Mouse (Mus musculus): ENCODE measurements around the gene H1fx. TPM values are rescaled to one million over a fixed set of nuclear protein-coding genes. Genes with fewer than 3 reads are reported as not detected.
A peak's percentile ranks its signal among the peaks of the same experiment; 100 is the strongest.
"Not testable (repeated sequence)": the region's sequence is repeated elsewhere in the genome, so short reads cannot be mapped to it uniquely, and the experiment has no call there.

Gene H1fx
- polyA plus RNA-seq, 1 experiment from 2014 or later = 25.8 TPM

DNA sequence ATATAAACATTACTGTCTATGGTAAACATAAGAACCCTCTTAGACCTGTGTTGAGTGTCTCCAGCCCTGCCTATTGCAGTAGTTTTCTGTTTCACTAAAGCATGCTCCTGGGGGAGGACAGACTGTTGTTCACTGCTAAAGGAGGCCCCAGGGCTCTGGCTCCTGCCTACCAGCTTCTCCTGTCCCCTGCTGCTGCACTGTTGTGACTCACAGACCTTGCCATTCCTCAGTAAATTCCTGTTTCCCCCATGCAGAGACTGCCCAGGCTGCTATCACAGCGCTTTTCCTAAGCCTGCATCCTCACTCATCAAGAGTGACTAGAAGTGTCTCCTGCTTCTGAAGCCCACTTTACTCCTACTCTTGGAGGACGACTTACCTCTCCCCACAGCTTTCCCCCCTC lies 11.4 kb downstream of the H1fx start:
- Histone ChIP-seq H3K4me2 (no peak overlapping the region), H3K4me3 (replicated peaks) (no peak overlapping the region), H3K4me1 (no peaks in the 10 kb centered on the region), H3K9ac (no peak overlapping the region), H3K27ac (no peak overlapping the region), H3K27me3 (no peaks in the 10 kb centered on the region), H3K9me3 (replicated peaks) (no peaks in the 10 kb centered on the region), H3K36me3 (no peaks in the 10 kb centered on the region)
- no peak for ATAC-seq (replicated peaks; ENCODE audit: low FRiP score)
- 40% methylated on average over 2 of the region's 2 CpGs for WGBS

DNA sequence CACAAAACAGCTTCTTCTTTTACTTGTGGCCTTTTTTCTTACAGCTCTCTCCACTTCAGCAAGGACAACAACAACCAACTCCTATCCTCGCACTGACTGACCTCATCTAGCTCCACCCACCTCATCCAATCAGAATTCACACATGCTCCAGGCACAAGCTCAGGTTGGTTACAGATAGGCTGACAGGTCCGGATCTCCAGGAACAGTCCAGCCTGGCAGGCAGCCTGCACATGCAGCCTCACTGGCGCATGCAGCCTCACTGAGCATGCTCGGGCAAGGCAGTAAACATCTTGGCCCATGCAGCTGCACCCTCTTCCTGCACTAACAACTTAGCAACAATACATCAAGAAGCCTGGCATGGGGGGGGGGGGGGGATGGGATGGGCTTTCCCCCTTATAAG lies 19.0 kb downstream of the H1fx start:
- not testable (repeated sequence) for H3K9ac ChIP-seq; H3K4me1 ChIP-seq; H3K36me3 ChIP-seq; ATAC-seq (replicated peaks; ENCODE audit: low FRiP score); H3K27ac ChIP-seq; H3K4me2 ChIP-seq; H3K4me3 ChIP-seq (replicated peaks); H3K9me3 ChIP-seq (replicated peaks); H3K27me3 ChIP-seq
- WGBS = 58% methylated on average over 4 of the region's 4 CpGs

DNA sequence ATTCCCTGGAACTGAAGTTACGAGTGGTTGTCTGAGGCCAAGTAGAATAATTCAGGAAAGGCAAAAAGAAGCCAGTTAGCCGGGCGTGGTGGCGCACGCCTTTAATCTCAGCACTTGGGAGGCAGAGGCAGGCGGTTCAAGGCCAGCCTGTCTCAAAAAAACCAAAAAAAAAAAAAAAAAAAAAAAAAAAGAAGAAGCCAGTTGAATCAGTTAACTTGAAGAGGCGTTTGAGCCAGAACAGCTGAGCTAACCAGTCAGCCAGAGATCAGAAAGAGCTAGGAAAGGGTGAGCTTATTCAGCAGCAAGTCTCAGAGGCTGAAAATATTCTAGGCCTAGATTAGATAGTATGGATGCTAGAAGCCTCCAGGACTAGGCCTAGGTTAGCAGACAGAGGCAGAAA lies 39.3 kb downstream of the H1fx start:
- Histone ChIP-seq H3K27me3 (no peaks in the 10 kb centered on the region), H3K4me3 (replicated peaks) (no peak overlapping the region), H3K9ac (no peak overlapping the region), H3K4me1 (peaks cover 5% of the 10 kb centered on the region), H3K9me3 (replicated peaks) (no peaks in the 10 kb centered on the region), H3K27ac (no peak overlapping the region), H3K36me3 (no peaks in the 10 kb centered on the region; the same call in 1 of the 2 replicates), H3K4me2 (no peak overlapping the region)
- WGBS = 80% methylated on average over 7 of the region's 7 CpGs
- ATAC-seq (replicated peaks; ENCODE audit: low FRiP score) = no peak

DNA sequence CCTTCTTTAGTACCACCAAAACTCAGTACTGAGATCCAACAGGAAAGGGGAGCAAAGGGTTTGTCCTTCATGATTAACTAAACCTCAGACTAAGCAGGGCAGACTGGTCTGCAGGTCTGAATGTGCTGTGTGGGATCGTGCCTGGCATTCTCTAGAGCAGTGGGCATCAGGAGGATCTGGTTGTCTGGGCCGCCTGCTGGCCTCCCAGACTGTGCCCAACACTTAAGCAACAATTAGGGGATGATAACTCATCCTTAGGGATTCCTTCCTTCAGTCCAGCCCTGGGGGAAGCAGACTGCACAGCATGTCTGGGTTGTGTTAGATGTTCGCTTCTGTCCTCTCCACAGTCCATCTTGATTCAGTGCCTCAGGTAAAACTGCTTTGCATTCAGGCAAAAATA lies 42.5 kb downstream of the H1fx start:
- H3K36me3 ChIP-seq = peaks cover 29% of the 10 kb centered on the region
- no peak for ATAC-seq (replicated peaks; ENCODE audit: low FRiP score)
- whole genome bisulfite sequencing = 92% methylated on average over 3 of the region's 3 CpGs
- no peaks in the 10 kb centered on the region for H3K27me3 ChIP-seq
- no peak overlapping the region for H3K4me2 ChIP-seq
- H3K9ac ChIP-seq = no peak overlapping the region
- no peak overlapping the region for H3K27ac ChIP-seq
- peaks cover 9% of the 10 kb centered on the region for H3K4me1 ChIP-seq
- H3K9me3 ChIP-seq (replicated peaks) = no peaks in the 10 kb centered on the region
- H3K4me3 ChIP-seq (replicated peaks) = no peak overlapping the region

DNA sequence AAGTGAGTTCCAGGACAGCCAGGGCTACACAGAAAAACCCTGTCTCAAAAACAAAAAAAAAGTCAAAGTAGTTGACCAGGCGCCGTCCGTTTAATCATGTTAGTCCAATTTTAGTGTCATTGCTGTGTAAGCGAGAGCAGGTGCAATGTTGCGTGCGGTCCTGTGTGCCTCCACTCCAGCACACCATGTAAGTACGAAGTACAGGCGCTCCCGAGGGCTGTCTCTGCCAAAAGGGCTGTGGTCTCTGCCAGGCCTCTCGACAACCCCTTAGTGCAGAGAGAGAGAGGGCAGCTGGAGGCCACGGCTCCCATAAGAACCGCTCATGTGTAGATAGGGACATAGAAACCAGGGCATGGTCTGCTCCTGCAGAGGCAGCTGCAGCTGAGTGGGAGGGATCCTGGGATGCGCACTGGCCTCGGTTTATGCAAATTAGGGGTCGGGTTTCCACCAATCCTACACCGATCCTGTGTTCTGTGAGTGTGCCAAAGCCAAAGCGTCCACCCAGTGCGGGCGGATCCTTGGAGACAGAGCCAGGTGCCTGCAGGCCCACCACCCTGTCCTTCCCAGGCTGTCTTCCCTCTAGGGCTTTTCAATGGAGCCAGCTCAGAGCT lies 44.2 kb downstream of the H1fx start:
- Histone ChIP-seq H3K4me2 (peak overlapping the region; percentile 35), H3K9me3 (replicated peaks) (no peaks in the 10 kb centered on the region), H3K36me3 (peaks cover 46% of the 10 kb centered on the region), H3K4me1 (peaks cover 9% of the 10 kb centered on the region), H3K9ac (no peak overlapping the region), H3K27ac (peak overlapping the region; percentile 81), H3K4me3 (replicated peaks) (no peak overlapping the region), H3K27me3 (no peaks in the 10 kb centered on the region)
- 31% methylated on average over 19 of the region's 19 CpGs for WGBS
- peak; percentile 99 for ATAC-seq (replicated peaks; ENCODE audit: low FRiP score)

DNA sequence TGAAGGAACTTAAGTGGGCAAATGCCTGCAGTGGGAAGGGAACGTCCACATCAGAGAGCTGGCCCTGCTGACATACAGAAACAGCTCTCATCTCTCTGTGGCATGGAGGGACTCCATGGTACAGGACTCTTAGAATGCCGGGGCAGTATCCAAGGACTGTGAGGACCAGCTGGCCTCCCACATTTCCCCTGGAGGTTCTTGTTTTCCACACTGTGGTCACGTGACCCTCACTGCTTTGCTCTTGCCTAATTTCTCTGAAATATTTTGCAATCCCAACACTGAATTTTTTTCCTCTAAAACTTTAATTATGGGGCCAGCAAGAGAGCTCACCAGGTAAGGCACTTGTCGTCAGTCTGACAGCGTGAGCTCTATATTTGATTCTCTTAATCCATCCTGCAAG lies 46.4 kb downstream of the H1fx start:
- WGBS = 85% methylated on average over 5 of the region's 5 CpGs
- ATAC-seq (replicated peaks; ENCODE audit: low FRiP score) = no peak
- Histone ChIP-seq H3K4me3 (replicated peaks) (no peak overlapping the region), H3K36me3 (peaks cover 66% of the 10 kb centered on the region), H3K9me3 (replicated peaks) (0 out of 2 replicates have a peak, but pooled peaks cover 6% of the 10 kb centered on the region), H3K4me1 (peaks cover 9% of the 10 kb centered on the region), H3K4me2 (no peak overlapping the region), H3K27me3 (no peaks in the 10 kb centered on the region), H3K27ac (no peak overlapping the region), H3K9ac (no peak overlapping the region)

Small RNA genes lying within 50 kb of the gene (microRNA-seq; reads per million reads assigned to microRNA genes)
- 2.1 reads per million, percentile 10 among the genes with 10 or more reads in this experiment for gene Gm47286

Other genes with a start within 250 kb of the H1fx start
- 1.9 and 2.0 TPM in 2 replicates for gene Gp9, start 203.6 kb downstream of the H1fx start, polyA plus RNA-seq (2015; fragmentation: Nextera tagmentation; extraction: Ambion mirVana)
- gene Rab43, start 169.5 kb downstream of the H1fx start, polyA plus RNA-seq (2015; fragmentation: Nextera tagmentation; extraction: Ambion mirVana) = 12.6 and 12.7 TPM in 2 replicates
- gene Gm45140, start 145.8 kb downstream of the H1fx start, polyA plus RNA-seq (2015; fragmentation: Nextera tagmentation; extraction: Ambion mirVana) = 2.3 and 3.9 TPM in 2 replicates
- 57.3 and 62.9 TPM in 2 replicates for gene Isy1, start 142.8 kb downstream of the H1fx start, polyA plus RNA-seq (2015; fragmentation: Nextera tagmentation; extraction: Ambion mirVana)
- 1,107 and 1,171 TPM in 2 replicates for gene Cnbp, start 130.5 kb downstream of the H1fx start, polyA plus RNA-seq (2015; fragmentation: Nextera tagmentation; extraction: Ambion mirVana)
- 159 and 164 TPM in 2 replicates for gene Copg1, start 93.8 kb downstream of the H1fx start, polyA plus RNA-seq (2015; fragmentation: Nextera tagmentation; extraction: Ambion mirVana)
- gene Hmces, start 67.7 kb downstream of the H1fx start, polyA plus RNA-seq (2015; fragmentation: Nextera tagmentation; extraction: Ambion mirVana) = 58.5 and 59.5 TPM in 2 replicates
- gene Rab7, start 63.6 kb upstream of the H1fx start, polyA plus RNA-seq (2015; fragmentation: Nextera tagmentation; extraction: Ambion mirVana) = 212 and 224 TPM in 2 replicates
- 403 and 425 TPM in 2 replicates for gene Rpn1, start 102.8 kb upstream of the H1fx start, polyA plus RNA-seq (2015; fragmentation: Nextera tagmentation; extraction: Ambion mirVana)
- gene Gata2, start 212.3 kb upstream of the H1fx start, polyA plus RNA-seq (2015; fragmentation: Nextera tagmentation; extraction: Ambion mirVana) = 42.1 and 59.5 TPM in 2 replicates
- not detected in 2 replicates for gene Dnajb8, start 240.6 kb upstream of the H1fx start, polyA plus RNA-seq (2015; fragmentation: Nextera tagmentation; extraction: Ambion mirVana)